Mouse (Mus musculus) cerebellum, adult 2 months (tissue): Measurements from ENCODE around the gene Mical3.

ENCODE experiments used
- CTCF ChIP-seq: fragments of 200-500 bp; IDR thresholded peaks from 2 replicates; pipeline ENCODE4 v1.5.1; 2011; ENCODE audit warnings: low read depth, mild to moderate bottlenecking, control low read depth, low read length, moderate library complexity, borderline replicate concordance; ENCODE audit not compliant: insufficient read depth
- POLR2A ChIP-seq: fragments of 200-500 bp; IDR thresholded peaks from 2 replicates; pipeline ENCODE4 v1.6.1; 2011; ENCODE audit warnings: low read length, control low read depth, borderline replicate concordance; ENCODE audit not compliant: insufficient read depth

- TF ChIP-seq CTCF = no peak
- no peak for TF ChIP-seq POLR2A
Observed at GRCm38 (mm10) chr6:120982314-120982713, 148.5 kb downstream of the Mical3 start.
